Mouse (Mus musculus) CH12F3 (cell line): Measurements from ENCODE around the gene Pacs2.

Experiments used
- in situ Hi-C: fragments of 300-500 bp; cut with MboI; formaldehyde crosslinking; loops from 2 replicates; pipeline ENCODE4 v1.14.3; 2020; ENCODE audit warnings: low sequenced_read_pairs

Gene Pacs2

DNA sequence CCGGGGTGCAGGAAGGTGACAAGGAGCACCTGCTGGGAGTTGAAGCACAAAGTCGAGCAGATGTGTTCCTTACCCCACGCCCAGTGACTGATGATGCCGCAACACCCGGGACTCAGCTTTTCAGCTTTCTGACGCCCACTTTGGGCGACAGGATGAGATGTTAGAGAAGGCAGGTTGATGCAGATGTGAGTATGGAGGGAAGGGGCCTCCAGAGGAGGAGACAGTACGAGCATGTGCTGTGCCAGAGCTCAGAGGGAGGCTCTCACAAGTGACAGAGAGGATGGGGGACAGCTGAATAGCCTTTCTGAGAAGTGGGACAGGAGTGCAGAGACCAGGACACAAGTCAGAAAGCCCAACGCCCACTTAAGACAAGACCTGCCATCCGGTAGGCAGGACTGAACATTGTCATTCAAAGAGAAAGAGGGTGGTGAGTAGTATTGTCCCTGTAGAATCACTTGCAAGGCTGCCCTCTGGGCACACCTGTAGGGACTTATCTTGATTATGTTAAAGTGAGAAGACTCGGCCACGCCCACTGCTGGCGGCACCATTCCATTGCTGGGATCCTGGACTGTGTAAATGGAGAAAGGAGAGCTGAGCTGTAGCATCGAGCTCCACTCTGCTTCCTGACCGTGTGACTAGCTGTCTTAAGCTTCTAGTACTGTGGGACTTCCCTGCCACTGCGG, 100.7 kb downstream of the Pacs2 start:
- in situ Hi-C loops, result no loop called here

GRCm38 (mm10) chr12:113119516-113120410, 105.5 kb downstream of the Pacs2 start:
- in situ Hi-C loops, result no loop called here
